Mouse (Mus musculus) midbrain, embryonic 10.5 days (tissue): Measurements from ENCODE around the gene Cdkal1. TPM values are rescaled to one million over a fixed set of nuclear protein-coding genes. Genes with fewer than 3 reads are reported as not detected.

Source experiments
- DNase-seq: peaks from one replicate; pipeline ENCODE4 v3.0.0-alpha.2; 2017; ENCODE audit warnings: low spot score
- H3K27ac ChIP-seq: fragments of 300-500 bp; sonication (generic); replicated peaks from 2 replicates; pipeline ENCODE4 v1.5.1; 2016; ENCODE audit warnings: mild to moderate bottlenecking
- H3K27me3 ChIP-seq: fragments of 300-500 bp; sonication (generic); 2 replicates; pipeline ENCODE4 v1.6.1; 2016; ENCODE audit warnings: low read depth, mild to moderate bottlenecking; ENCODE audit not compliant: poor library complexity, severe bottlenecking
- H3K36me3 ChIP-seq: fragments of 300-500 bp; sonication (generic); 2 replicates; pipeline ENCODE4 v1.6.1; 2016; ENCODE audit warnings: mild to moderate bottlenecking, moderate library complexity
- H3K4me1 ChIP-seq: fragments of 300-500 bp; sonication (generic); 2 replicates; pipeline ENCODE4 v1.6.1; 2016
- H3K4me3 ChIP-seq: fragments of 300-500 bp; sonication (generic); 2 replicates; pipeline ENCODE4 v1.5.1; 2016; ENCODE audit warnings: mild to moderate bottlenecking, moderate library complexity
- H3K9me3 ChIP-seq: fragments of 300-500 bp; sonication (generic); replicated peaks from 2 replicates; pipeline ENCODE4 v1.6.1; 2016; ENCODE audit warnings: mild to moderate bottlenecking
- WGBS: fragments of 180-500 bp; shearing (Covaris S2); methylation state at CpG from one replicate; pipeline ENCODE4 v1.1.7; 2016; 5-methylcytosine and 5-hydroxymethylcytosine counted together
- polyA plus RNA-seq: library from polyadenylated mRNA; unstranded; fragments of >200 nt; fragmentation: Nextera tagmentation; extraction: Ambion mirVana; gene quantifications from 2 replicates; pipeline ENCODE4 v1.2.1, GENCODE M21; 2016

The Cdkal1 gene
- polyA plus RNA-seq, 1 experiment from 2014 or later, result 32.7 TPM

GRCm38 (mm10) chr13:29627438-29628124 lies 227.9 kb downstream of the Cdkal1 start:
- Histone ChIP-seq H3K36me3 (no peaks in the 10 kb centered on the region), H3K4me3 (no peak overlapping the region), H3K9me3 (no peaks in the 10 kb centered on the region), H3K4me1 (peaks cover 4% of the 10 kb centered on the region), H3K27me3 (no peaks in the 10 kb centered on the region), H3K27ac (no peak overlapping the region; the same call in 1 of the 2 replicates)
- 93% methylated on average over 7 of the region's 7 CpGs for WGBS
- no peak for DNase-seq

GRCm38 (mm10) chr13:29624929-29625328 lies 230.5 kb downstream of the Cdkal1 start:
- Histone ChIP-seq H3K27me3 (no peaks in the 10 kb centered on the region), H3K4me3 (no peak overlapping the region), H3K27ac (no peak overlapping the region), H3K36me3 (no peaks in the 10 kb centered on the region), H3K4me1 (peaks cover 4% of the 10 kb centered on the region), H3K9me3 (no peaks in the 10 kb centered on the region)
- 78% methylated on average over 1 of the region's 1 CpGs for WGBS
- DNase-seq, result no peak

- 68% methylated on average over 1 of the region's 1 CpGs for WGBS
- no peaks in the 10 kb centered on the region for H3K36me3 ChIP-seq
- H3K27ac ChIP-seq, result no peak overlapping the region
- H3K4me1 ChIP-seq, result peaks cover 4% of the 10 kb centered on the region
- no peaks in the 10 kb centered on the region for H3K9me3 ChIP-seq
- DNase-seq, result no peak
- H3K4me3 ChIP-seq, result no peak overlapping the region
- no peaks in the 10 kb centered on the region for H3K27me3 ChIP-seq
Measured at GRCm38 (mm10) chr13:29623636-29624239, 231.7 kb downstream of the Cdkal1 start.

- H3K4me3 ChIP-seq, result no peak overlapping the region
- H3K4me1 ChIP-seq, result no peaks in the 10 kb centered on the region
- H3K36me3 ChIP-seq, result no peaks in the 10 kb centered on the region
- H3K27me3 ChIP-seq, result no peaks in the 10 kb centered on the region
- H3K9me3 ChIP-seq, result no peaks in the 10 kb centered on the region
- 87% methylated on average over 7 of the region's 7 CpGs for WGBS
- H3K27ac ChIP-seq, result 0 out of 2 replicates have a peak overlapping the region, but pooled peaks have one; percentile 3
- DNase-seq, result no peak
Measured at GRCm38 (mm10) chr13:29621881-29622280, 233.6 kb downstream of the Cdkal1 start.

- H3K36me3 ChIP-seq, result no peaks in the 10 kb centered on the region
- DNase-seq, result no peak
- H3K4me1 ChIP-seq, result no peaks in the 10 kb centered on the region
- 0 out of 2 replicates have a peak overlapping the region, but pooled peaks have one; percentile 3 for H3K27ac ChIP-seq
- H3K27me3 ChIP-seq, result no peaks in the 10 kb centered on the region
- 94% methylated on average over 1 of the region's 1 CpGs for whole genome bisulfite sequencing
- H3K9me3 ChIP-seq, result no peaks in the 10 kb centered on the region
- no peak overlapping the region for H3K4me3 ChIP-seq
Measured at GRCm38 (mm10) chr13:29621363-29621762, 234.1 kb downstream of the Cdkal1 start.

- Histone ChIP-seq H3K27ac (no peak overlapping the region), H3K27me3 (no peaks in the 10 kb centered on the region), H3K4me1 (no peaks in the 10 kb centered on the region), H3K9me3 (no peaks in the 10 kb centered on the region), H3K36me3 (no peaks in the 10 kb centered on the region), H3K4me3 (no peak overlapping the region)
- DNase-seq, result no peak
- WGBS, result 93% methylated on average over 7 of the region's 7 CpGs
Measured at GRCm38 (mm10) chr13:29620826-29621225, 234.6 kb downstream of the Cdkal1 start.

- no peaks in the 10 kb centered on the region for H3K9me3 ChIP-seq
- H3K4me3 ChIP-seq, result no peak overlapping the region
- H3K4me1 ChIP-seq, result peaks cover 10% of the 10 kb centered on the region
- DNase-seq, result no peak
- no peaks in the 10 kb centered on the region for H3K27me3 ChIP-seq
- no peaks in the 10 kb centered on the region for H3K36me3 ChIP-seq
- 78% methylated on average over 3 of the region's 3 CpGs for WGBS
- no peak overlapping the region for H3K27ac ChIP-seq
Measured at GRCm38 (mm10) chr13:29616654-29617171, 238.8 kb downstream of the Cdkal1 start.

GRCm38 (mm10) chr13:29615987-29616386 lies 239.5 kb downstream of the Cdkal1 start:
- H3K9me3 ChIP-seq, result no peaks in the 10 kb centered on the region
- peaks cover 17% of the 10 kb centered on the region for H3K4me1 ChIP-seq
- H3K27ac ChIP-seq, result no peak overlapping the region
- H3K27me3 ChIP-seq, result no peaks in the 10 kb centered on the region
- no peak overlapping the region for H3K4me3 ChIP-seq
- WGBS, result 89% methylated on average over 3 of the region's 3 CpGs
- no peaks in the 10 kb centered on the region for H3K36me3 ChIP-seq
- no peak for DNase-seq

- no peaks in the 10 kb centered on the region for H3K9me3 ChIP-seq
- no peak overlapping the region for H3K27ac ChIP-seq
- H3K4me3 ChIP-seq, result no peak overlapping the region
- H3K27me3 ChIP-seq, result no peaks in the 10 kb centered on the region
- no peaks in the 10 kb centered on the region for H3K36me3 ChIP-seq
- DNase-seq, result no peak
- 90% methylated on average over 7 of the region's 7 CpGs for WGBS
- H3K4me1 ChIP-seq, result peaks cover 26% of the 10 kb centered on the region
Measured at GRCm38 (mm10) chr13:29615081-29615480, 240.4 kb downstream of the Cdkal1 start.

- DNase-seq, result peak; percentile 29
- Histone ChIP-seq H3K36me3 (no peaks in the 10 kb centered on the region), H3K4me1 (peaks cover 42% of the 10 kb centered on the region), H3K9me3 (no peaks in the 10 kb centered on the region), H3K27me3 (no peaks in the 10 kb centered on the region), H3K4me3 (no peak overlapping the region), H3K27ac (peak overlapping the region; percentile 78)
- 34% methylated on average over 13 of the region's 13 CpGs for WGBS
Measured at GRCm38 (mm10) chr13:29610051-29610931, 245.2 kb downstream of the Cdkal1 start.

GRCm38 (mm10) chr13:29609441-29609840 lies 246.0 kb downstream of the Cdkal1 start:
- WGBS, result 85% methylated on average over 5 of the region's 5 CpGs
- no peak for DNase-seq
- Histone ChIP-seq H3K9me3 (no peaks in the 10 kb centered on the region), H3K36me3 (no peaks in the 10 kb centered on the region), H3K27ac (peak overlapping the region; percentile 69; the same call in 1 of the 2 replicates), H3K27me3 (no peaks in the 10 kb centered on the region), H3K4me3 (no peak overlapping the region), H3K4me1 (peaks cover 46% of the 10 kb centered on the region)

- WGBS, result 39% methylated on average over 6 of the region's 7 CpGs
- no peak overlapping the region for H3K4me3 ChIP-seq
- H3K27ac ChIP-seq, result 0 out of 2 replicates have a peak overlapping the region, but pooled peaks have one; percentile 68
- DNase-seq, result peak; percentile 65
- no peaks in the 10 kb centered on the region for H3K36me3 ChIP-seq
- no peaks in the 10 kb centered on the region for H3K27me3 ChIP-seq
- H3K4me1 ChIP-seq, result peaks cover 20% of the 10 kb centered on the region
- no peaks in the 10 kb centered on the region for H3K9me3 ChIP-seq
Measured at GRCm38 (mm10) chr13:29604241-29604640, 251.2 kb downstream of the Cdkal1 start.
